Mouse (Mus musculus): ENCODE data around the gene Auts2. TPM values are rescaled to one million over a fixed set of nuclear protein-coding genes. Genes with fewer than 3 reads are reported as not detected.

The Auts2 gene
- polyA plus RNA-seq, 1 experiment from 2014 or later, result 24.7 TPM

DNA sequence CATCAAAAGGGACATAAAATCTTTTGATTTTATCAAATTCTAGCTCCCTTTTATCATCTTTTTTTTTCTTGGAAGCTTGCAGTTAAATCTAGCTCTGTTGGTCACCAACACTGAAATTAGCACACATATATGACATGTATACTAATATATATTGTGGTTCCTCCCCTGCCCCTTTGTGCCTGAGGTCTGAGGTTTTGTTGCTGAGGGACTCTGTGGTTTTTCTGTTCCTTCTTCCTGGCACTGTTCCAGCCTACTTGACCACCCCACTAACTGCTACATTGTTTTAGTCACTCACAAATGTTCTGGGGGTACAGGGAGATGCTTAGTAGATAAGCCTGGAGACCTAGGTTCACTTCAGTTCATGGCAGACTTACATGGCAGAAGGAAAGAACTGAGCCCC lies 192.0 kb downstream of the Auts2 start:
- Histone ChIP-seq H3K27ac (no peak overlapping the region), H3K4me1 (peaks cover 43% of the 10 kb centered on the region), H3K36me3 (no peaks in the 10 kb centered on the region), H3K4me3 (no peak overlapping the region), H3K9me3 (no peaks in the 10 kb centered on the region), H3K27me3 (ENCODE audit: insufficient read depth, poor library complexity, severe bottlenecking) (no peaks in the 10 kb centered on the region)
- no peak for DNase-seq (ENCODE audit: low spot score)

DNA sequence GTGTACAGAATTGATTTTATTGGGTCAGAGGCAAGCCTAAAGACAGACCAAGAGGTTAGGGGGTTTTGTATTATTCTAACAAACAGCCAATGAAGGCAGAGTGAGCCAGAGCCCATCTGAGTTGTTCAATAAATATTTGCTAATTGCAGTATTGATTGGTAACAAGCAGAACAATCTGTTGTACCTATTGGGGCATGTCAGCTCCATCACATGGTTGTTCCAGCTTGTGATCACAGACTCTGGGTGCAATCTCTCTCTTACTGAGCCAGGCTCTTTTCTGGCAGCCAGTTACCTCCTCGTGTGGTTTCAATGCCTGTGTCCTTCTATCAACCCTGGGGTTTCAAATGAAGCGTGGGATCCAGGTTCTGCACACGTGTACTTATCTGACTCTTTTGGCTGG lies 201.8 kb downstream of the Auts2 start:
- Histone ChIP-seq H3K4me3 (no peak overlapping the region), H3K36me3 (no peaks in the 10 kb centered on the region), H3K27me3 (ENCODE audit: insufficient read depth, poor library complexity, severe bottlenecking) (no peaks in the 10 kb centered on the region), H3K9me3 (no peaks in the 10 kb centered on the region), H3K4me1 (peaks cover 22% of the 10 kb centered on the region; the same call in 1 of the 2 replicates), H3K27ac (no peak overlapping the region)
- no peak for DNase-seq (ENCODE audit: low spot score)
- 72% methylated on average over 3 of the region's 3 CpGs for WGBS

DNA sequence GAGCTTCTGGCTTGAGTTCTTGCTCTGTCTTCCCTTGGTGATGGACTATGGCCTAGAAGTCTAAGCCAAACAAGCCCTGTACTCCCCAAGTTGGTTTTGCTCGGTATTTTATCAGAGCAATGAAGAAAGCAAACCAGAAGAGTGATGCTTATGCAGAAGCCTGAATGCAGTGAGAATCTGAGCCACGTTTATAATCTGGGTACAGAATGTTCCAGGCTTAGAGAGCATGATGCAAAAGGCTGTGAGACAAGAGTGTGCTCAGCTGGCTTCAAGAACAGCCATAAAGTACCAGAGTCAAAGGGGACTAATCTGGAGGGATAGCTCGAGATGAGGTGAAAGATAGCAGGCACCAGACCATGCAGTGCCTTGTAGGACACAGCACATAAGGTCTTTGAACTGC lies 205.5 kb downstream of the Auts2 start:
- peaks cover 49% of the 10 kb centered on the region for H3K4me1 ChIP-seq
- H3K27ac ChIP-seq, result no peak overlapping the region
- H3K4me3 ChIP-seq, result no peak overlapping the region
- WGBS, result 56% methylated on average over 3 of the region's 3 CpGs
- no peak for DNase-seq (ENCODE audit: low spot score)
- H3K27me3 ChIP-seq (ENCODE audit: insufficient read depth, poor library complexity, severe bottlenecking), result no peaks in the 10 kb centered on the region
- no peaks in the 10 kb centered on the region for H3K9me3 ChIP-seq
- no peaks in the 10 kb centered on the region for H3K36me3 ChIP-seq

DNA sequence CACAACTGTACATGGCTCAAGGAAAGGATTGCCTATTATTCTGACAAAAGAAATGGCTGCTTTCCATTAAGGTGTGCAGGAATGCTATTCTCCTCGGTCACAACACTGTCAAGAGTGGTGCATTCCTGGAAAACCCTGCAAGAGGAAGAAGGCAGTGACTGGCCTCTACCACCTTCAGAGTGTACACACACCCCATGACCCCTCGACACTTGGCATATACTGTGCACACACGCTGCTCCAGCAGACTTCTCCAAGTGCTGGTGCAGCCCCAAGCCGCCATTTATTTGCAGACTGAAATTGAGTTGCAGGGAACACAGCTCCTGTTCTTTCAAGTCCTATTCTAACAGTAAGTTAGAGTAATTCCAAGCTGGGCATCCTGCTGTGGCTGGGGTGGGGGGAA lies 207.4 kb downstream of the Auts2 start:
- H3K27ac ChIP-seq, result no peak overlapping the region
- peaks cover 49% of the 10 kb centered on the region for H3K4me1 ChIP-seq
- H3K9me3 ChIP-seq, result no peaks in the 10 kb centered on the region
- 80% methylated on average over 4 of the region's 4 CpGs for WGBS
- no peak overlapping the region for H3K4me3 ChIP-seq
- H3K27me3 ChIP-seq (ENCODE audit: insufficient read depth, poor library complexity, severe bottlenecking), result no peaks in the 10 kb centered on the region
- no peaks in the 10 kb centered on the region for H3K36me3 ChIP-seq
- no peak for DNase-seq (ENCODE audit: low spot score)

DNA sequence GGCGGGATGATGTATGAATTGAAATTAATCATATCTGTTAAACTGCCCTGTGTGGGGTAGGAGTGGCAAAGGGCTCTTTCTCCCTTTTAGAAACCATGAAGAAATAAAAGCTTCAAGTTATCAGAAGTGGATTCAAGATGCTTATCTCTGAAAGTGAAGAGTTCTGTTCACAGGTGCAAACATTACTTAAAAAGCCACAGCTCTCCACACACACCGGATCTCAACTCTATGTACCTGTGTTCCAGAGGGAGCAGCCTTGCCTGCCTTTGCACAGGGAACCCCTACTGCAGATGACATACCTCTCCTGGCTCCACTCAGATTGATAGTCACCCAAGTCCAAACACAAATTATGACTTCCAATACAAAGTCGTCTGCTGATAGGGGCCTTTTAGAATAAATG lies 208.3 kb downstream of the Auts2 start:
- Histone ChIP-seq H3K4me3 (no peak overlapping the region), H3K27ac (no peak overlapping the region), H3K36me3 (no peaks in the 10 kb centered on the region), H3K9me3 (no peaks in the 10 kb centered on the region), H3K4me1 (peaks cover 49% of the 10 kb centered on the region), H3K27me3 (ENCODE audit: insufficient read depth, poor library complexity, severe bottlenecking) (no peaks in the 10 kb centered on the region)
- DNase-seq (ENCODE audit: low spot score), result no peak
- 77% methylated on average over 3 of the region's 3 CpGs for WGBS

DNA sequence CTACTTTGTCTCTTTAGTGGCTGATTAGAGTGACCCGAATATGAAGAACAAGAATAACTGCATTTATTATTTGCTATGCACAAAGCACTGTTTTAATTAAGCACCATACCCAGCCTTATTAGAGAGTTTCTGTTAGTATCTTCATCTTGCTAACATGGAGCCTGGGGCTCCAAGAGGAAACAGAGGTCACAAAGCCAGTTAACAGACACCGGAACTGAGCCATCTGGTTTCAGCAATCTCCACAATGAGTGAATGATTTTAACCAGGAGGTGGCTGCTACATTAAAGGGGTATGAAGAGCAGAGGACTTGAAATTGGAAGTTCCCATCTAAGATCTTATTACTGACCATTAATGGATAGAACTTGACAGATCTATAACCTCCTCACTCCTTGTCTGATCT lies 209.4 kb downstream of the Auts2 start:
- Histone ChIP-seq H3K36me3 (no peaks in the 10 kb centered on the region), H3K4me3 (no peak overlapping the region), H3K27me3 (ENCODE audit: insufficient read depth, poor library complexity, severe bottlenecking) (no peaks in the 10 kb centered on the region), H3K9me3 (no peaks in the 10 kb centered on the region), H3K4me1 (peaks cover 52% of the 10 kb centered on the region), H3K27ac (no peak overlapping the region)
- no peak for DNase-seq (ENCODE audit: low spot score)
- 69% methylated on average over 2 of the region's 2 CpGs for whole genome bisulfite sequencing

DNA sequence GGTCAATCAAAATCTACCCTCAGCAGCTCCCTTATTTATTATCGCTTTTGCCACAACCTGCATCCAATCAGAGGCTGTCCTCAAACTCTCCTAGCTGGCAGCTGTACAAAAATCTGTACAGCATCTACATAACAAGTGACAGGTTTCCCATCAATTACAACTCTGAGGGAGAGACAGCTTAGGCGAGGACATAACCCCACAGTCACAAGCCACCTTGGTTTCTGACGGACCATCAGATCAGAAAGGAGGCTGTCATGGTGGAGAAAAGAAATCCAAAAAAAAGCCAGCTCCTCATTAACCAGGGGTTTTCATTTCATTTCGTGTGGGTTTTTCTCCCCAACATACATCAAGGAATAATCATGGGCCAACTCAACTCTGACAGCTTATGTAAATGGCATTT lies 210.6 kb downstream of the Auts2 start:
- no peak overlapping the region for H3K27ac ChIP-seq
- H3K36me3 ChIP-seq, result no peaks in the 10 kb centered on the region
- H3K4me3 ChIP-seq, result no peak overlapping the region
- no peak for DNase-seq (ENCODE audit: low spot score)
- no peaks in the 10 kb centered on the region for H3K27me3 ChIP-seq (ENCODE audit: insufficient read depth, poor library complexity, severe bottlenecking)
- H3K9me3 ChIP-seq, result no peaks in the 10 kb centered on the region
- peaks cover 51% of the 10 kb centered on the region for H3K4me1 ChIP-seq
- WGBS, result 54% methylated on average over 4 of the region's 4 CpGs

DNA sequence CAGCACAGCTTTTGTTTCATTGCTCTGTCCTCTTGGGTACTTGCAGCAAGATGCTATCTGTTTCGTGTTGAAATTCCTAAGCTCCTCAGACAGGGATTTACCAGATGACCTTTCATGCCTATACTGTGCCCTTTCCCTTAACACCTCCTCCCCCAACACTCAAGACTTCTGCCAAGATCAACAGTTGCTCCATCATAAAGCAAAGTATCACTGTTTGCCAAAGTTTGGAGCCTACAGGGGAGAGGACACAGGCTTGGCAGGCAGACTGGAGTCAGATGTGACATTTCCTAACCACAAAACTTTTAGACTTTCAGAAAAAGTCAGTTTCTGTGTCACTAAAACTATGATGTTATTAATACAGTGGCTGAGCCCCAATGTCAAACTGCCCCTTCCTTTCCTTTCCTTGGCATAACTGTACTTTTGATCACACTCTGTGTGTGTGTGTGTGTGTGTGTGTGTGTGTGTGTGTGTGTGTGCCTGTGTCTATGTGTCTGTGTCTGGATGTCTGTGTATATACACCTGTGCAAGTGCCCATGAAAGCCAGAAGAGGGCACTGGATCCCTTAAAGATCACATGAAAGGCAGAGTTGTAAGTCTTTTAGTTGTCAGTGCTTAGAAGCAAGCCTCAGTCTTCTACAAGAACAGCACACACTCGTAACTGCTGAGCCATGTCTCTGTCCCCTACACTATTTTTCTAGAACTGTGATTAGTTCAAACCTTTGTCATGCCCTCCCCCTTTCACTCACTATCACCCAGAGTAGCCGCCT lies 213.8 kb downstream of the Auts2 start:
- H3K4me3 ChIP-seq, result no peak overlapping the region
- no peak overlapping the region for H3K27ac ChIP-seq
- 58% methylated on average over 3 of the region's 3 CpGs for WGBS
- no peak for DNase-seq (ENCODE audit: low spot score)
- peaks cover 34% of the 10 kb centered on the region for H3K4me1 ChIP-seq
- no peaks in the 10 kb centered on the region for H3K9me3 ChIP-seq
- no peaks in the 10 kb centered on the region for H3K27me3 ChIP-seq (ENCODE audit: insufficient read depth, poor library complexity, severe bottlenecking)
- no peaks in the 10 kb centered on the region for H3K36me3 ChIP-seq

DNA sequence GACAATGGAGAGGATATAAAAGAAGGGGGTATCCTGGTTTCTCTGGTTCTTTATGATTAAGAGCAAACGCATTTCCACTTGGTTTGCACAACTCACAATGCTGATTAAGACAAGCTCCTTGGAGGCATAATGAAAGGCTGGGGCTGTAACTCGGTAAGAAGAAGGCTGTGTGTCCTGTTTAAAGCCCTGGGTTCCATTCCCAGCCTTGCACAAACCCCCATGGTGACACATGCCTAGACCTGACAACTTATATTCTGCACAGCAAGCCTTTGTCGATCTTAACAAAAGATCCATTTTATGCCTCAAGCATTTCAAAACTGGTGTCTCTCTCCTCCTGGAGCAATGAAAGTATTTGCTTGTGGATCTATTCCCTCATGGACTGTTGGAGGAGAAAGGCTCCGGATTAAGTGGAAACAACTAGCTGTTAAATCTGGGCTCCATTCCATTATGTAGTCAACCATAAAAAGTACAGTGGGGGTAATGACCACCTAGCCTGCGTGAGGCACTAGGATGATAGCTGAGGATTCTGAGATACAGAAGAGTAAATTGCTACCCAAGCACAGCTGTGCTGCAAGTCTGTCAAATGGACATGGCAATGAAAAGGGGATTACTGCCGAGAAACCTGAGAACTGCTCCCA lies 218.8 kb downstream of the Auts2 start:
- Histone ChIP-seq H3K27ac (no peak overlapping the region), H3K27me3 (ENCODE audit: insufficient read depth, poor library complexity, severe bottlenecking) (no peaks in the 10 kb centered on the region), H3K4me3 (no peak overlapping the region), H3K4me1 (peaks cover 41% of the 10 kb centered on the region), H3K36me3 (no peaks in the 10 kb centered on the region), H3K9me3 (no peaks in the 10 kb centered on the region)
- WGBS, result 80% methylated on average over 6 of the region's 6 CpGs
- DNase-seq (ENCODE audit: low spot score), result no peak

DNA sequence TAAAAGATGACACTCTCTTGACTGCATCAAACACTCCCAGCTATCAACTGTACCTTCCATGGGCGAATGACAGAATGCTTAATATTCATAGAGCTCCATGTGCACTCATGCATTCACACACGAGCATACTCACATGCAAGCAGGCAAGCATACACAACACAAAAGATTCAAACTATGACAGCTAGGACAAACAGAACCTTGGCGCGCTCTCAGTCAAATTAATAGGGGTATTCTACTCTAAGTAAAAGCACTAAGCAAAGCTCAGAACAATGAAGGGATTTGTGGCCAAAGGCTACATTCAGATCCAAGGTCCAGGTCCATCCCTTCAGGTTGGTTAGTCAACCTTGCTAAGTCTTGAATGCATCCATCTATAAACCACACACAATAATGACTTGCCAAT lies 219.5 kb downstream of the Auts2 start:
- no peak overlapping the region for H3K27ac ChIP-seq
- H3K36me3 ChIP-seq, result no peaks in the 10 kb centered on the region
- no peaks in the 10 kb centered on the region for H3K9me3 ChIP-seq
- peaks cover 37% of the 10 kb centered on the region for H3K4me1 ChIP-seq
- no peak for DNase-seq (ENCODE audit: low spot score)
- no peak overlapping the region for H3K4me3 ChIP-seq
- H3K27me3 ChIP-seq (ENCODE audit: insufficient read depth, poor library complexity, severe bottlenecking), result no peaks in the 10 kb centered on the region
- WGBS, result 91% methylated on average over 4 of the region's 4 CpGs

DNA sequence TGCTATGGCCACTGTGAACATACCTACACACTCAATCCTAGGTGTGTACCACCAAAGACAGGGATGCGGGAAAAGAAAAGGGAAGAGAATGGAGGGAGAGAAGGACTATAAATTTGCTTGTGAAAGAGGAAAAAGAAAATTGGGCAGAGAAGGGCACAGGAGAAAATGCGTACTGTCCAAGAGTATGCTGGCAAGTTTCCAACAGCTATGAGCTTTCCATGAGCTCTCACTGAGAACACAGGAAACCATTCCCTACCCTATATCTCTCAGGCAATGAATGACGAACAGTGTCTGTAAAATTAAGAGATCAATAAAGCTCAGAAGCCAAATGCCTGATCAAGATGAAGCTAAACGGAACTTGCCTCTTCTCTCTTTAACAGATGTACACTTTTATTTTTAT lies 220.2 kb downstream of the Auts2 start:
- no peaks in the 10 kb centered on the region for H3K9me3 ChIP-seq
- no peaks in the 10 kb centered on the region for H3K27me3 ChIP-seq (ENCODE audit: insufficient read depth, poor library complexity, severe bottlenecking)
- peaks cover 37% of the 10 kb centered on the region for H3K4me1 ChIP-seq
- DNase-seq (ENCODE audit: low spot score), result no peak
- no peak overlapping the region for H3K4me3 ChIP-seq
- no peaks in the 10 kb centered on the region for H3K36me3 ChIP-seq
- H3K27ac ChIP-seq, result no peak overlapping the region
- 72% methylated on average over 4 of the region's 4 CpGs for WGBS

DNA sequence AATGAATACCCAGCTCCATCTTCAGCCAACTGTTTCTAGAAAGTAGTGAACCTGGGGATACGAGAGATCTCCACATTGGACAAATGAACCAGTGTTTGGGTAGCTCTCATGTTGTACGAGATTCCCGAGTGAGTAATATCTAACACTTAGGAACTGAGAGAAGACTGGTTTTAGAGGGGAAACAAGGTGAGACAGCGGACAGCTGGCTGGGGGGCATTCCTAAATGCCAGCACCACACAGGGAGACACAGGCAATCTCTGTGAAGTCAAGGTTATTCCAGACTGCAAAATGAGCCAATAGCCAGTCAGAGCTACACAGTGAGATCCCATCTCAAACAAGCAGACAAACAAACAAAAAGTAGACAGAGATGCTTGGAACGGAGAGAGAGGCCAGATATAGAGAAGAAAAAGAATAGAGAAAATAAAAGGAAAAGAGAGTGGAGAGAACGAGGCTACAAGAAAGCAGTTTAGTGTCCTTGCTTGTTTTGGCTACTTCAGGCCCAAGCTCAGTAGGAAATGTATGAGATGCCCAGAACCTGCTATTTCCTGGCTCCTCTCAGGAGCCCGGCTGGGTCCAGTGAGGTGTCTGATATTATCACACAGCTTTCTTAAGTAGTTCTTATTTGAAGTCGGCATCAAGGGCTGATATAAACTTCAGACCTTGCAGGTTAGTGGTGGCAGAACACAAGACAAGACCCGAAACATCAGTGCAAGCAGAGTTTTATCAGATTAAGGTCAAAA lies 224.9 kb downstream of the Auts2 start:
- Histone ChIP-seq H3K9me3 (no peaks in the 10 kb centered on the region), H3K27me3 (ENCODE audit: insufficient read depth, poor library complexity, severe bottlenecking) (no peaks in the 10 kb centered on the region), H3K36me3 (no peaks in the 10 kb centered on the region), H3K27ac (no peak overlapping the region), H3K4me1 (peaks cover 54% of the 10 kb centered on the region), H3K4me3 (no peak overlapping the region)
- 71% methylated on average over 9 of the region's 9 CpGs for WGBS
- no peak for DNase-seq (ENCODE audit: low spot score)

DNA sequence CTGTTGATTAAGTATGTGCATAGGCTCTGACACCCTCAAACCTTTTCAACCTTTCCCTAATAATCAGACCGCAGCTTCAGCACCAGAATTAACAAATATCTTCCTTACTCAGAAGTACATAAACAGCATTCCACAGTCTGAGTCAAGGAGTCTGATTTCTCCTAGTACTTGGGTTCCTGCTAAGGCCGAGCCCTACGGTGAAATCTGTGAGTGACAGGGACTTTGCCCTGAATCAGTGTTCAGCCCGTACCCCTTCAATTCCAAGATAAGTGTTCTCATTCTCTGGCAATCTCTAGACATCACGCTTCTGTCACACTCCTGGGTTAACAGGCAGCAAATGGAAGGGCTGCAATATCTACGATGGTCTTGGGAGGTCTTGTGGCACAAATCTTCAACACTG lies 226.2 kb downstream of the Auts2 start:
- Histone ChIP-seq H3K9me3 (no peaks in the 10 kb centered on the region), H3K27ac (no peak overlapping the region), H3K36me3 (no peaks in the 10 kb centered on the region), H3K27me3 (ENCODE audit: insufficient read depth, poor library complexity, severe bottlenecking) (no peaks in the 10 kb centered on the region), H3K4me1 (peaks cover 47% of the 10 kb centered on the region), H3K4me3 (no peak overlapping the region)
- 38% methylated on average over 6 of the region's 6 CpGs for WGBS
- DNase-seq (ENCODE audit: low spot score), result no peak
